Mouse (Mus musculus) spleen, postnatal 10 days (tissue): ENCODE data around the gene Bdp1.

ENCODE experiments used
- DNase-seq, 2 experiments: peaks; one replicate each; pipeline ENCODE4 v3.0.0; 2021 to 2022; ENCODE audit warnings: low spot score in 2 of 2

The Bdp1 gene

DNA sequence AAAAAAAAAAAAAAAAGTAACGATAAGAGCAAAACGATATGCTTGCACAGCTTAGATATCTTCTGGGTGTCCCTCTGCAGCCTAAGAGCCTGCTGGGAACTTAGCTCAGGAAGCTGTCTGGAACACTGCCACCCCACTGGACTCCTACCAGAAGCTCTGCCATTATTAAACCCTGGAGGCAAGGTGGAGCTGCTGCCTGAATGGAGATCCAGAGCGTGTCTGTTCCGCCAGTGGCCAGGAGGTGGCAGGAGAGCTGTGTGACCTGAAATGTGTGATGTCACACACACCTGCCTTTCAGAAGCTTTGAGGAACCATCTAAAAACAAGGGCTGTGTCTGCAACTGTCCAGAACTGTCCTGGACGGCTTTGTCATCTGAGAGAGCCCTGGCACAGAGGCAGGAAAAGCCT lies 102.1 kb downstream of the Bdp1 start:
- DNase-seq = peak; percentile 59 to 88

DNA sequence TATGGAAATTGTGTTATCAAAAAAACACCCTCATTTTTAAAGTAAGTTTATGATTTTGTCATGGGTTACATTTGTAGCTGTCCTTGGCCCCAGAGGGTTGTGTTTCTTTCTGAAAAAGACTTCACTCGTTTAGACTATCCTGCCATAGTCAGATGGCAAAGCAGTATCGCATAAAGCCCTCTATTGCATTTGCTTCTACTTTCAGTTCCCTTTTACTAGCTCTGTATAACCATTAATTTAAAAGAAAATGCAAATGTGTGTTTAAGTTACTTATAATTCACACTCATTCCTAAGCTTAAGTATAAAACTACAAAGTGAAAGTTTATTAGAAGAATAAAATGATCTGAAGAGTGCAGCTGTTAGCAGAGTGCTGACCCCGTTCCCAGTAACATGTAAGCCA lies 104.8 kb downstream of the Bdp1 start:
- DNase-seq = no peak

DNA sequence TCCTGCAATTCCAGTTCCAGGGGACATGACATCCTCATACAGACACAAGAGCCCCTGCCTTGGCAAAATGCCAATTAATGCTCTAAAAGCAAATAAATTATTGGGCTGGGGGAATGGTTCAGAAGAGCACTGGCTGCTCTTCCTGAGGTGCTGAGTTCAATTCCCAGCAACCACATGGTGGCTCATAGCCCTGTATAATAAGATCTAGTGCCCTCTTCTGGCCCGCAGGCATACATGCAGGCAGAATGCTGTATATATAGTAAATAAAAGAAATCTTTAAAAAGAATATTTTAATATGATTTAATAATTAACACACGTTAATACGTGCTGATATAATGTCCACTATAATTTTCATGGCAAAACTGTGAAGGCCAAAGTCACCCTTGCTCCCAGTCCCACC lies 105.8 kb downstream of the Bdp1 start:
- no peak for DNase-seq

DNA sequence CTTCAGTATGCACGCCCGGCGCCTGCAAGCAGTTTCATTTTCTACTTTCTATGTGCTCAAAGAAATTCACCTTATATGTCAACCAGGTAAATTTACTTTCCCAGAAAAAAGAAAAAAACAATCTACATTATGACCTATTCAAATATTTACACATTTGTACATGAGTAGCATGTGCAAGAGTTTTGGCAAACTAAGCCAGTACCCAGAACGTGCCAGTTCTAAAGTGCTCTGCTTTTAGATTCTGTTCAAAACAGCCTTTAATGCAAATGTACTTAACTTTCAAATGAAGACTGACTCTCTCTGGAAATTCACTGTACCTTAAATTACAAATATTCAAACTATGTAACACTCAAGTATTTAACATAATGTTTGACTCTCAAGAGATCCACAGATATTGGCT lies 114.3 kb downstream of the Bdp1 start:
- no peak for DNase-seq

DNA sequence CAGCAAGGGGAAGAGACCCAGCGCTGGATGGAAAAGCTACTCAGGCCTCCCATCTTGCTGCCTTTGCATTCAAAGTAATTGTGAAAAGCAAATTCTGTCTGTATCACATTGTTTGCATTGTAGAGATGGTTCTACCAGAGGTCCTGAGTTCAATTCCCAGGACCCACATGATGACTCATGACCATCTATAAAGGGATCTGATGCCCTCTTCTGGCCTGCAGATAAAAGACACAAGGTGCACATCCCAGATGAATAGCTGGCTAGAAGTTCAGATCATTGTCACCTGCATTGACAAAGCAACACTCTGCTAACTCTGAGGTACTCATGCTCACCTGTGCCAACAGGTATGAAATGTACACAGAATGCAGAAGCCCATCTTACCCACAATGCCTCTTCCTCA lies 120.5 kb downstream of the Bdp1 start:
- no peak for DNase-seq

DNA sequence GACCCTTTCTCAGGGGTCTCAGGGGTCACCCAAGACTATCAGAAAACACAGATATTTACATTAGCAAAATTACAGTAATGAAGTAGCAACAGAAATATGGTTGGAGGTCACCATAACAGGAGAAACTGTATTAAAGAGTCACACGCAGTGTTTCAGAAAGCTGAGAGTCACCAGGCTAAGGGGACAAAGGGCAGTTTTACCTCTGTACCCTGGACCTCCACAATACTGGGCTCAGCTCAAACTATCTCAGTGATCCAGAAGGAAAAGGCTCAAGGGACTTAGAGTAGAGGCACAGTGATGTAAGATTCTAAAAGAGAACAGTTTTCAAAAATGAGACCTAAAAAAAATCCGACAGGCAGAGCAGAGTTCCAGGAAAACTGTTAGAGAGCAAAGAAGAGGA lies 124.5 kb downstream of the Bdp1 start:
- no peak for DNase-seq

DNA sequence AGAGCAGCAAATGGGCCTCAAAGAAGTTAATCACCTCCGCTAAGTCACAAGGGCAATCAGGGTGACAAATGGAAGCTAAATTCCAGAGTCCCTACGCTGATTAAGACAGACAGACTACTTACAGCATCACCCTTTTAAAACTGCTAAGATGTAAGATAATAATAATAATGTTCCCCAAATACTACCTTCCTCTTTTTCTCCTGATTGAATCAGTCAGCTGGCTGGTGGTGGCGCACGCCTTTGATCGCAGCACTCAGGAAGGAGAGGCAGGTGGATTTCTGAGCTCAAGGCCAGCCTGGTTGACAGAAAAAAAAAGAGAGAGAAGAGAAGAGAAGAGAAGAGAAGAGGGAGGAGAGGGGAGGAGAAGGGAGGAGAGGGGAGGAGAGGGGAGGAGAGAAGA lies 133.8 kb downstream of the Bdp1 start:
- no peak for DNase-seq
